8 mouse cellular contexts compared by ENCODE assay signal in the genomic region with DNA sequence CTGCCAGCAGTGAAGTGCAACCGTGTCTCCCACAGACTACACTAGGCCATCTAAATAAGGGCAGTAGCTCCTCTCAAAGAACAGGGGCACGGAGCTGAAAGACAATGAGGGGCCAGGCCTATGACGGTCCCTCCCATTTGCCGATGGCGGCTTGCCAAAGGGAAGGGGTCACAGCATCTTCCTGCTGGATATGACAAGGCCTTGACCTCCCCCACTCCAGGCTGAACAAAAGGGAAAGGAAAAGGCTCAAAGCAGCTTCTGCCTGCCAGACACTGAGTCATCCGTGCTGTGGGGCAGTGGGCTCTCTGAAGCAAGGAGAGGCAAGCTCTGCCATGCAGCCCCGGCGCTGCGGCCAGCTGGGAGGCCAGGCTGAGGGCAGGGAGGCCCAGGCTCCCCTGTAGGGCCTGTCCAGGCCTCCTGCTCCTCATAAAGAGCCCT. TPM values are rescaled to one million over a fixed set of nuclear protein-coding genes. Genes with fewer than 3 reads are reported as not detected.
A peak's percentile ranks its signal among the peaks of the same experiment; 100 is the strongest.
DNase-seq lines count a peak whose midpoint lies in the region; ATAC-seq lines count a peak whose summit lies in the region.

No protein-coding gene starts in this region.

- H3K36me3 ChIP-seq in hindbrain, embryonic 16.5 days (ENCODE audit: control insufficient read depth, insufficient read depth, low read length) = no peaks in the 10 kb centered on the region

- 4% methylated on average over 9 of the region's 9 CpGs for WGBS in hindbrain, embryonic 16.5 days

- peak overlapping the region; percentile 30 for H3K9ac ChIP-seq in hindbrain, embryonic 16.5 days (ENCODE audit: low read depth, low read length)

- H3K4me1 ChIP-seq in hindbrain, embryonic 16.5 days (ENCODE audit: control insufficient read depth, insufficient read depth, low read depth, low read length) = peaks cover 27% of the 10 kb centered on the region

- H3K4me3 ChIP-seq in hindbrain, embryonic 16.5 days (ENCODE audit: low read length) = no peak overlapping the region

- DNase-seq in adrenal gland, adult 2 months = peak; percentile 93
- peak; percentile 80 for DNase-seq in embryo, embryonic 10 days (ENCODE audit: low spot score)
- peak; percentile 76 for DNase-seq in gastrocnemius, postnatal 10 days
- DNase-seq in left cerebral cortex, adult 18-20 months (ENCODE audit: low spot score in 2 of 2) = peak; percentile 48 to 55
- peak; percentile 96 for DNase-seq in lung, postnatal 10 days
- peak; percentile 49 for DNase-seq in retina, postnatal 7 days (ENCODE audit: low read depth, low spot score)
- DNase-seq in B cell, adult 2 months = no peak

- ATAC-seq in hindbrain, embryonic 16.5 days = peak; percentile 67

- no peaks in the 10 kb centered on the region for H3K27me3 ChIP-seq in hindbrain, embryonic 16.5 days (replicated peaks; ENCODE audit: control insufficient read depth, insufficient read depth, low read length)

- H3K4me2 ChIP-seq in hindbrain, embryonic 16.5 days (ENCODE audit: low read length) = peak overlapping the region; percentile 6; the same call in 1 of the 2 replicates

- no peaks in the 10 kb centered on the region for H3K9me3 ChIP-seq in hindbrain, embryonic 16.5 days (ENCODE audit: control insufficient read depth, low read length)

- H3K27ac ChIP-seq in hindbrain, embryonic 16.5 days (ENCODE audit: low read depth, low read length) = peak overlapping the region; percentile 84

RNA-seq across cellular contexts. Expression of a gene that starts 43.8 kb away (rescaled TPM):
- total RNA-seq in adrenal gland, adult 2 months (2021) = 1 to 10 TPM in 1 of 2 experiments, under 1 TPM in 1; 0.52 to 1.1 TPM
- 1.5 and 1.6 TPM in 2 replicates for polyA plus RNA-seq in adrenal gland, adult 2 months (2012; rRNA removed)
- total RNA-seq in gastrocnemius, postnatal 10 days (2021) = 1 to 10 TPM in 1 of 2 experiments, under 1 TPM in 1; 0.45 to 1.1 TPM
- polyA plus RNA-seq in hindbrain, embryonic 16.5 days (2015; fragmentation: Nextera tagmentation; extraction: Ambion mirVana) = 6.3 and 6.6 TPM in 2 replicates
- total RNA-seq in left cerebral cortex, adult 18-20 months (2021) = 10 to 100 TPM; 17.7 to 22.3 TPM

Comparison
In these comparisons a context has a peak if more than half of its experiments do, and no peak if none do; other contexts are left out.
1. DNase-seq: peak in adrenal gland, adult 2 months (single experiment), embryo, embryonic 10 days (single experiment), gastrocnemius, postnatal 10 days (single experiment), left cerebral cortex, adult 18-20 months (2 of 2), lung, postnatal 10 days (single experiment) and retina, postnatal 7 days (single experiment); none in B cell, adult 2 months (0 of 2).
2. RNA of a gene that starts 43.8 kb away (total RNA-seq): 17.7 to 22.3 TPM in left cerebral cortex, adult 18-20 months; 0.52 to 1.1 TPM in adrenal gland, adult 2 months and 0.45 to 1.1 TPM in gastrocnemius, postnatal 10 days; every median in the first group is over 4 times any median in the second.